Mouse (Mus musculus): ENCODE measurements around the gene Oard1.

Oard1 gene

GRCm38 (mm10) chr17:48437421-48437911 lies 27.7 kb downstream of the Oard1 start:
- no peak for DNase-seq

GRCm38 (mm10) chr17:48442745-48443457 lies 33.1 kb downstream of the Oard1 start:
- no peak for DNase-seq

DNA sequence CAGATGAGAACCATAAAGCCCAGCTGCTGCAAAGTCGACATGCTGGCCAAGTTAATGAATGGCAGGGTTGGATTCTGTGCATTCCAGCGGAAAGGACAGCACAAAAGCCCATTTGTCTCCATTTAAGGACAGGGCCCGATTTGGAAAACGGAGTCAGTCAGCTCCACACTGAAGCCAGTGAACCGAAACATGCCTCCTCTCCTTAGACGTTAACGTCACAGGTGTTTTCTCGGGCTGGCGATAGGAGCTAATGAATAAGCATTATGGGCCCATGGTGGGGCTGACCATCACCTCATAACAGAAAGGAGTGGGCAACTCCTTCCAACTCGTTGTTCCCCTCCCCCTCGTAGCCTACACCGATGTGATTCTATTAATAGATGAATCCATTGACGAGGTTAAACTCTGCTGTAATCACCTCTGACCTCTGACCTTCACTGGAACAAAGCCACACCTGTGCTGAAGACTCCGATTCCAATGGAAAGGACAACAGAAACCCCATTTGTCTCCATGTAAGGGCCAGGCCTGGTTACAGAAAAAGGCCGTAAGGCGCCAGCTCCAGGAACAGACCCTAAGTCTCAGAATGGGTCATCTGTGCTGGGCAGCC lies 33.8 kb downstream of the Oard1 start:
- DNase-seq = no peak

- no peak for DNase-seq
Observed at GRCm38 (mm10) chr17:48447675-48448074, 37.9 kb downstream of the Oard1 start.

DNA sequence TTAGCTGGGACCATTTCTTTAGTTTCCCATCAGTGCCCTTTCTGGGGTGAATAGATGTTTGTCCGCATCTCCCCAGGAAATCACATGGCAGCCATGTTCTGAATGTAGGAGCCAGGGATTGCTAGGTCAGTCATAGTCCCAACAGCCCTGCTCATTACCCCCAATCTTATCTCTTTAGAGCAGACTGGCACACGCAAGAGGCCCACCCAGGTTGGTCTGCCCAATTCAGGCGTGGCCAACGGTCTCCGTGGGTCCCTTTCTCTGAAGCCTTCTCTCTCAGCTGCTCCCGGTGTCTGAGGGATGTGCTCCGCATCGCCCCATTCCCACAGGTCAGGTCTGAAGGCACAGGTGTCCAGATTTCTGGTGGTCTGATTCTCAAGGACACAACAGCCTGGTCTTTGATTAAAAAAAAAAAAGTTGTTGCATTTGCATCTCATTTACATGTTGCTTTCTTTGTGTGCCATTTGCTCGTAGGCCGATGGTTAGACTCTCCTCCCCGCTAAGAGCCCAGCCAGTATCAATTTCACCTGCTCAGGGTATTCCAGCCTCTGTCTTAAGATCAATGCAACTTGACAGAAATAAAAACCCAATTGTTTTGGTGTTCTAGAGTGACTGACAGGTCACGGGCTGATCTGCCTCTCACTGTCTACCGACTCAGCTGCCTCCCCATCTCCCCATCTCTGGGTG lies 41.0 kb downstream of the Oard1 start:
- DNase-seq = no peak

- DNase-seq = no peak
Observed at GRCm38 (mm10) chr17:48451353-48451675, 41.5 kb downstream of the Oard1 start, which contains the start of gene Tspo2. TSS of gene Tspo2 (minus strand) at chr17:48451522.

- DNase-seq = no peak
Observed at GRCm38 (mm10) chr17:48451753-48452444, 42.1 kb downstream of the Oard1 start.

DNA sequence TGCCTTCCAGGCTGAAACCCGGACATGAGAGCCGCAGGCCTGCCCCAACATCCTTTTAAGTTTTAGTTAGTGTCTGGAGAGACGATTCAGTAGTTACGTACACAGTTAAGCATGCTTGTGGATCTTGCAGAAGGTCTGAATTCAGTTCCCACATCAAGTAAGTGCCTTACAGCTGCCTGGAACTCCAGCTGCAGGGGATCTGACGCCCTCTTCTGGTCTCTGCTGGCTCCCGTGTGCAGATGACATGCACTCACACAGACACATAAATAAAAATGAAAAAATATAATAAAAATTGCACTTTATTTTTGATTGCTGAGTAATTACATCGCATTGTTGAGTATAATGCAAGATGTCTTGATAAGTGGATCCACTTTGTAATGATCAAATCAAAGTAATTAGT lies 43.7 kb downstream of the Oard1 start:
- DNase-seq = no peak

- no peak for DNase-seq
Observed at GRCm38 (mm10) chr17:48454190-48454589, 44.4 kb downstream of the Oard1 start.

DNA sequence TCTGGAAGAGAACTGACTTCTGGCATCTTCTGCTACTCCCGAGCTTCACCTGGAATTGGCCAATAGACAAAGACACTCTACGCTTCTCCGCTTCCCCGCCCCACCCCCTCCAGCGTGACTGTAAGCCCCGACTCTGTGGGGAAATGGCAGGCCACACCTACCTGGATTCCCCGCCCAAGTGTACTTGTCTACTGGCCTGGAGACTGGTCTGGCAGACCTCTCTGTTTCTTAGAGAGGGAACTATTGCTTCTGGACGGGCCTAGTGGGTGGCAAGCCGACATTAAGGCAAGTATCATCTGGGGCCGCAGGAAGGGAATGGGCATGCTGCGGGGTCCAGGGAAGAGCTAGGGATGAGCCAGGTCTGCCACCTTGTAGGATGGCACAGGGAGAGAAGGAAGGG lies 44.9 kb downstream of the Oard1 start, which contains the start of gene Unc5cl:
Unc5cl (plus strand) TSS at position 214 of the 400 bp plus-strand sequence.
- no peak for DNase-seq

- DNase-seq = no peak
Observed at GRCm38 (mm10) chr17:48455955-48456354, 46.1 kb downstream of the Oard1 start.

DNA sequence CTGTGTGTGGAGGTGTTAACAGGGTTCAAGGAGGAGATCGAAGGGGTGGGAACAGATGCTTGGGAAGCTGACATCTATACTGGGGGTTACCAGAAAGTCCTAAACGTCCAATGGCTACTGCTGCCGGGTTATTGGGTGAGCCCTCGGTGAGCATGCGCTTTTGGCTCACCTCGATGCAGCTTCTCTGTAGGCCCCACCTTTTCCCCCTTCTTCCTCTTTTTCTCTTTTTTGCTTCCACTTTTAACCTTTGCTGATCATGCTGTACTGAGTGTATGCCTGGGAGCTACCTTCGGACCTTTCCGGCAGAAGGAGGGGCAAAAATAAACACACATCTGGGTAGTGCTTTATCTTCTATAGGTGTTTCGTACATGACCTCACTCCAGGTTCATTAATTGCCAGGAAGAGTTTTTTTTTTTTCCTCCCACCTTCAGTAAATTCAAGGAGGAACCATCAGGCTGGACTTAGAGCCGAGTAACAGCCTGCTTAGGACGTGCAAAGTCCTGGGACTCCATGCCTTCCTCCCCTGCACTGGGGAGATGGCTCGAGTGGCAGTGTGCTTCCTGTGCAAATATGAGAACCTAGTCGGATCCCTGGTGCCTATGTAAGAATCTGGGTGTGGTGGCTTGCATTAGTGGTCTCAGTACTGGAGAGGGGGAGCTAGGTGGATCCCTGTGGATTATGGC lies 48.3 kb downstream of the Oard1 start:
- DNase-seq = no peak

GRCm38 (mm10) chr17:48462096-48462495 lies 52.3 kb downstream of the Oard1 start:
- peak; percentile 77 to 86 for DNase-seq

GRCm38 (mm10) chr17:48463391-48463790 lies 53.6 kb downstream of the Oard1 start:
- DNase-seq = no peak
